Mouse (Mus musculus): ENCODE results near the gene Golt1a. TPM values are rescaled to one million over a fixed set of nuclear protein-coding genes. Genes with fewer than 3 reads are reported as not detected.

Golt1a gene
- polyA plus RNA-seq, 1 experiment from 2014 or later, result not detected

DNA sequence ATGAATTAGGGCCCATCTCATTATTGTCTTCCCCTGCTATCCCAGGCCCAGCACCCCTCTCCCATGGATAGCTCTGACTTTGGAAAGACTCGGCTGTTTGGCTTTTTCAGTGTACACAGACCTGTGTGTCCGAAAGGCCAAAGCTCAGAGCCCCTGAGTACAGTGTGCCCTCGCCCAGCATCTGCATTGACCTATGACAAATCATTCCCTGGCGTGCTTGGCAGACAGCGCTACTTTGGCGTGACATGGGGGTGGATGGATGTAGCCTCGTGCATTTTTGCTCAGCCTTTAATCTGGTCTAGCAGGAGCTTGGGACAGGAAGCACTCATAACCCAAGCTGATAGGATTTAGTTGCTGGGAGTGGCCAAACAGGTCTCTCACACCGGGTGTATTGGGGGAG lies 62.5 kb downstream of the Golt1a start:
- Histone ChIP-seq H3K4me3 (ENCODE audit: low read depth, low read length) (no peak overlapping the region), H3K27ac (ENCODE audit: low read length) (no peak overlapping the region), H3K36me3 (ENCODE audit: control insufficient read depth, insufficient read depth, low read length) (no peaks in the 10 kb centered on the region; the same call in 1 of the 2 replicates), H3K9me3 (replicated peaks; ENCODE audit: control insufficient read depth, low read length, poor library complexity, severe bottlenecking) (no peaks in the 10 kb centered on the region), H3K27me3 (ENCODE audit: control insufficient read depth, insufficient read depth, low read depth, low read length) (no peaks in the 10 kb centered on the region), H3K9ac (ENCODE audit: low read depth, low read length) (no peak overlapping the region), H3K4me1 (ENCODE audit: control insufficient read depth, insufficient read depth, low read length) (0 out of 2 replicates have a peak, but pooled peaks cover 2% of the 10 kb centered on the region), H3K4me2 (ENCODE audit: low read length) (no peak overlapping the region)
- 65% methylated on average over 8 of the region's 8 CpGs for WGBS
- ATAC-seq, result no peak

Other genes with a start within 250 kb of the Golt1a start
- gene Ppp1r15b, start 178.7 kb upstream of the Golt1a start, polyA plus RNA-seq (2015; fragmentation: Nextera tagmentation; extraction: Ambion mirVana), result 27.7 and 30.7 TPM in 2 replicates
- 17.3 and 22.2 TPM in 2 replicates for gene Plekha6, start 145.6 kb upstream of the Golt1a start, polyA plus RNA-seq (2015; fragmentation: Nextera tagmentation; extraction: Ambion mirVana)
- gene Kiss1, start 12.1 kb downstream of the Golt1a start, polyA plus RNA-seq (2015; fragmentation: Nextera tagmentation; extraction: Ambion mirVana), result not detected in 2 replicates
- 0.35 TPM in 1 of 2 replicates, not detected in the other for gene Ren1, start 40.7 kb downstream of the Golt1a start, polyA plus RNA-seq (2015; fragmentation: Nextera tagmentation; extraction: Ambion mirVana)
- gene Etnk2, start 53.8 kb downstream of the Golt1a start, polyA plus RNA-seq (2015; fragmentation: Nextera tagmentation; extraction: Ambion mirVana), result 24.6 and 26.5 TPM in 2 replicates
- gene Sox13, start 114.6 kb downstream of the Golt1a start, polyA plus RNA-seq (2015; fragmentation: Nextera tagmentation; extraction: Ambion mirVana), result 5.3 and 7.4 TPM in 2 replicates